Mouse (Mus musculus) liver, embryonic 14.5 days (tissue): ENCODE results near the gene Gja5. TPM values are rescaled to one million over a fixed set of nuclear protein-coding genes. Genes with fewer than 3 reads are reported as not detected.

Experiments used
- ATAC-seq: fragments of 200-750 bp; cut with Nextera tagmentation; 2 replicates; pipeline ENCODE4 v1.8.0; 2017; ENCODE audit warnings: moderate number of reproducible peaks, mild to moderate bottlenecking, moderate library complexity; ENCODE audit not compliant: insufficient read depth
- DNase-seq, 3 experiments: peaks; one replicate each; pipeline ENCODE4 v3.0.0-alpha.2; 2012 to 2013; ENCODE audit warnings: low read depth in 3 of 3, low spot score in 3 of 3
- H3K27ac ChIP-seq: fragments of 300-500 bp; sonication (generic); 2 replicates; pipeline ENCODE4 v1.5.1; 2014; ENCODE audit warnings: moderate library complexity, mild to moderate bottlenecking, control low read depth, inconsistent platforms
- H3K27me3 ChIP-seq: fragments of 300-500 bp; sonication (generic); 2 replicates; pipeline ENCODE4 v1.6.1; 2014; ENCODE audit warnings: mild to moderate bottlenecking, low read length, moderate library complexity; ENCODE audit not compliant: control insufficient read depth, insufficient read depth
- H3K36me3 ChIP-seq: fragments of 300-500 bp; sonication (generic); replicated peaks from 2 replicates; pipeline ENCODE4 v1.6.1; 2014; ENCODE audit warnings: low read depth; ENCODE audit not compliant: control insufficient read depth, insufficient read depth
- H3K4me1 ChIP-seq, 2 experiments: fragments of 200-500 bp in 1 of 2; fragments of 300-500 bp in 1 of 2; sonication (generic) in 1 of 2; replicated peaks; 2 replicates each; pipeline ENCODE4 v1.6.1; 2012 to 2014; ENCODE audit warnings: antibody characterized with exemption in 1 of 2, inconsistent platforms in 1 of 2, low read length in 1 of 2; ENCODE audit not compliant: control insufficient read depth in 2 of 2, insufficient read depth in 2 of 2
- H3K4me2 ChIP-seq: fragments of 300-500 bp; sonication (generic); 2 replicates; pipeline ENCODE4 v1.6.1; 2014; ENCODE audit warnings: low read depth, mild to moderate bottlenecking, control low read depth, moderate library complexity
- H3K4me3 ChIP-seq, 2 experiments: fragments of 200-500 bp in 1 of 2; fragments of 300-500 bp in 1 of 2; sonication (generic) in 1 of 2; 2 replicates each; pipeline ENCODE4 v1.5.1; 2012 to 2014; ENCODE audit warnings: low read depth in 2 of 2, low read length in 2 of 2, mild to moderate bottlenecking in 2 of 2, control low read depth in 1 of 2, inconsistent platforms in 1 of 2, moderate library complexity in 1 of 2; ENCODE audit not compliant: insufficient read depth in 1 of 2
- H3K9ac ChIP-seq: fragments of 300-500 bp; sonication (generic); replicated peaks from 2 replicates; pipeline ENCODE4 v1.6.1; 2014; ENCODE audit warnings: mild to moderate bottlenecking, control low read depth, moderate library complexity
- H3K9me3 ChIP-seq: fragments of 300-500 bp; sonication (generic); 2 replicates; pipeline ENCODE4 v1.6.1; 2016; ENCODE audit warnings: low read length, mixed read lengths; ENCODE audit not compliant: control insufficient read depth
- CTCF ChIP-seq: IDR thresholded peaks from 2 replicates; pipeline ENCODE4 v1.5.1; 2016; ENCODE audit warnings: antibody characterized with exemption, low read depth, control low read depth
- EP300 ChIP-seq: IDR thresholded peaks from 2 replicates; pipeline ENCODE4 v1.6.1; 2016; ENCODE audit warnings: antibody characterized with exemption, low read depth
- WGBS: fragments of 180-500 bp; shearing (Covaris S2); extraction: QIAGEN DNeasy Blood & Tissue Kit; methylation state at CpG from one replicate; pipeline ENCODE4 v1.1.7; 2014; ENCODE audit not compliant: insufficient replicate concordance; 5-methylcytosine and 5-hydroxymethylcytosine counted together
- polyA plus RNA-seq, 2 experiments: library from polyadenylated mRNA; depleted of rRNA in 1 of 2; stranded (reverse) in 1 of 2; unstranded in 1 of 2; fragments of >200 nt; fragmentation: Nextera tagmentation in 1 of 2; extraction: Ambion mirVana in 1 of 2; gene quantifications; 2 replicates each; pipeline versions ENCODE4 v1.2.1 to v1.2.3; 2012 to 2014

Gja5 gene
- polyA plus RNA-seq, 2 experiments = 0.58 to 1.5 TPM

DNA sequence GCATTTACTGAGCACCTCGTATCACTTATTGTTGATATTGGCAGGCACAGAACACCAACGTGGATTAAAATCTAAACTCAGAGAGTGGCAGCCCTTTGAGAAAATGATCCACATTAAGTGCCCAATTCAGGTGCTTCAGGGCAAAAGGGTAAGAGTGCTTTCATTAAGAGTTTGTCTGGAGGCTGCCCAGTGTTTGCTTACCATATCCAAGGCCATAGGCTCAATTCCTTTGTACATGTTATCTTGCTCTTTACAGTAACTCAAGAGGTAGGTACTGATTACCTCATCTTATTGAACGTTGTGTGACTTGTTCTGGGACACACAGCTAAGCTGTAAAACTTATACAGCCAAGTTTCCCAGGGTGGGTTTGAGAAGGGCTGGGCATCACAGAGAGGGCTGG, 77.3 kb downstream of the Gja5 start:
- WGBS = 49% methylated on average over 3 of the region's 3 CpGs
- no peaks in the 10 kb centered on the region for H3K36me3 ChIP-seq
- no peaks in the 10 kb centered on the region for H3K4me1 ChIP-seq
- no peak for DNase-seq
- no peak overlapping the region for H3K9ac ChIP-seq
- no peak overlapping the region for H3K4me3 ChIP-seq
- TF ChIP-seq CTCF (no peak), EP300 (no peak)
- no peak for ATAC-seq
- no peaks in the 10 kb centered on the region for H3K9me3 ChIP-seq
- H3K27ac ChIP-seq = no peak overlapping the region
- H3K4me2 ChIP-seq = no peak overlapping the region
- H3K27me3 ChIP-seq = no peaks in the 10 kb centered on the region

DNA sequence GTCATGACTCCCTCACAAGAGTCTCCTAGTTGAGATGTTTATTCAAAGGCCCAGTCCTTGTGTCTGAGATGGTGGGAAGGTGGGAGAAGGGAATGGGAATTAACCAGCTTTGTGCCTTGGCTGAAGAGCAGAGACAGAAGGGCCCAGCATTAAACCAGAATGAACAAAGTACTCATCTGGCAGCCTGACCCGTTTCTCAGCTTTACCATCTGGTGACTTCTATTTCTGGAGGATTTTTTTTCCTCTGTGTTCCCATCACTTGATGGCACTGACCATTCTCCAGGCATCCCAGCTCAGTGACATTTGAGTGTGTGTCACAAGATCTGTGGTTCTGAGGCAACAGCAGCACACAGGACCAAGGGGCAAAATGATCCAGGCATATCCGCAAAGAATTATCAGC, 78.2 kb downstream of the Gja5 start:
- Histone ChIP-seq H3K36me3 (no peaks in the 10 kb centered on the region), H3K27me3 (no peaks in the 10 kb centered on the region), H3K27ac (no peak overlapping the region), H3K4me3 (no peak overlapping the region), H3K9me3 (no peaks in the 10 kb centered on the region), H3K4me1 (no peaks in the 10 kb centered on the region), H3K9ac (no peak overlapping the region), H3K4me2 (no peak overlapping the region)
- TF ChIP-seq CTCF = no peak
- no peak for TF ChIP-seq EP300
- ATAC-seq (no peak), DNase-seq (no peak)
- 77% methylated on average over 2 of the region's 2 CpGs for WGBS

GRCm38 (mm10) chr3:96992526-96992925, 88.0 kb downstream of the Gja5 start:
- no peak for ATAC-seq

GRCm38 (mm10) chr3:96997770-96998169, 93.3 kb downstream of the Gja5 start:
- DNase-seq (peak in 1 of 3 experiments; percentile 1), ATAC-seq (no peak)
- TF ChIP-seq EP300 = no peak
- TF ChIP-seq CTCF = no peak
- no peak overlapping the region for H3K27ac ChIP-seq
- 20% methylated on average over 6 of the region's 6 CpGs for WGBS
- H3K27me3 ChIP-seq = no peaks in the 10 kb centered on the region
- no peaks in the 10 kb centered on the region for H3K36me3 ChIP-seq
- H3K4me2 ChIP-seq = no peak overlapping the region
- H3K9ac ChIP-seq = no peak overlapping the region
- H3K9me3 ChIP-seq = no peaks in the 10 kb centered on the region
- no peaks in the 10 kb centered on the region for H3K4me1 ChIP-seq
- H3K4me3 ChIP-seq = no peak overlapping the region

More at GRCm38 (mm10) chr3:96992526-96992925, 88.0 kb downstream of the Gja5 start:
- no peak overlapping the region for H3K4me2 ChIP-seq
- no peaks in the 10 kb centered on the region for H3K4me1 ChIP-seq
- H3K27ac ChIP-seq = no peak overlapping the region
- no peak overlapping the region for H3K4me3 ChIP-seq
- H3K36me3 ChIP-seq = no peaks in the 10 kb centered on the region
- no peaks in the 10 kb centered on the region for H3K27me3 ChIP-seq
- H3K9me3 ChIP-seq = no peaks in the 10 kb centered on the region
- TF ChIP-seq CTCF (no peak), EP300 (no peak)
- H3K9ac ChIP-seq = no peak overlapping the region
- DNase-seq = no peak
- WGBS = 45% methylated on average over 3 of the region's 3 CpGs

DNA sequence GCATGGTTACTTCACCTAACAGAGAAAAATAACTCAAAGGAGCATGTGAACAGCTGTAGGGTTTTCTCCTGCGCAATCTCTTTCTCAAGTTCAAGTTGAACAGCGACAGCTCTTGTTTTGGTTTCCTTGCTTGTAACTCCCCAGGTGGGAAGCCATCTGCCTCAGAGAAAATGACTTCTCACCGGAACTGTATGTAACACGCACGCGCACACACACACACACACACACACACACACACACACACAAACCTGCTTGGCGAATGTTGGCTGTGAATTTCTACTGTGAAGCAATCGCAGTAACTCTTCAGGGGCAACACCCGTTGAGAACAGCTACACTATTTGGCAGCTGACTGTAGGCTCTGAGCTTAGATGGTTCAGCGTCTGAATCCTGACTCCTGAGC, 98.6 kb downstream of the Gja5 start:
- H3K4me3 ChIP-seq = no peak overlapping the region
- 83% methylated on average over 10 of the region's 10 CpGs for WGBS
- H3K4me2 ChIP-seq = no peak overlapping the region
- ATAC-seq (no peak), DNase-seq (no peak)
- H3K9me3 ChIP-seq = no peaks in the 10 kb centered on the region
- TF ChIP-seq CTCF (no peak), EP300 (no peak)
- no peak overlapping the region for H3K9ac ChIP-seq
- H3K4me1 ChIP-seq = no peaks in the 10 kb centered on the region
- H3K27me3 ChIP-seq = no peaks in the 10 kb centered on the region
- no peaks in the 10 kb centered on the region for H3K36me3 ChIP-seq
- no peak overlapping the region for H3K27ac ChIP-seq
